In genomic region chrX:14353366-14353765, GRCm38 (mm10) we compare ENCODE assay signal across 25 mouse cellular contexts.
"Had no signal": no experiment of that assay in that cellular context is flagged by ENCODE, and none has a peak within 500 bp of the region (broad histone marks: within the 10 kb centered on the region; RNA-seq: fewer than 3 reads in every experiment).

No protein-coding gene starts in this region.

- H3K27ac ChIP-seq: gastrocnemius, adult 2 months; heart, embryonic 10.5 days; hindbrain, embryonic 13.5 days; hindbrain, embryonic 15.5 days; hindbrain, postnatal 0 days; limb, embryonic 12.5 days; liver, embryonic 13.5 days; liver, embryonic 15.5 days had no signal

- H3K9me3 ChIP-seq: heart, embryonic 10.5 days; heart, embryonic 12.5 days; hindbrain, embryonic 13.5 days; hindbrain, embryonic 15.5 days; limb, embryonic 12.5 days; liver, embryonic 13.5 days; liver, embryonic 15.5 days had no signal

- H3K27me3 ChIP-seq: heart, embryonic 12.5 days; hindbrain, embryonic 13.5 days; hindbrain, embryonic 15.5 days; limb, embryonic 12.5 days; liver, embryonic 13.5 days; liver, embryonic 15.5 days had no signal

- H3K4me1 ChIP-seq: heart, embryonic 10.5 days; heart, embryonic 12.5 days; hindbrain, embryonic 13.5 days; hindbrain, embryonic 15.5 days; limb, embryonic 12.5 days; liver, embryonic 13.5 days; liver, embryonic 15.5 days had no signal

- ATAC-seq: hindbrain, postnatal 0 days; intestine, embryonic 16.5 days had no signal

- H3K4me2 ChIP-seq: heart, embryonic 12.5 days; hindbrain, embryonic 13.5 days; hindbrain, embryonic 15.5 days; limb, embryonic 12.5 days; liver, embryonic 11.5 days; liver, embryonic 13.5 days; liver, embryonic 15.5 days had no signal

- DNase-seq: gastrocnemius, adult 2 months; gastrocnemius, postnatal 10 days; gastrocnemius, postnatal 25 days; heart, adult 18-20 months; heart, postnatal 10 days; heart, postnatal 4 days; kidney, adult 11 months; kidney, adult 2 months; kidney, adult 9 months; kidney, postnatal 14 days; kidney, postnatal 36 days; layer of hippocampus, adult 9-11 months; layer of hippocampus, postnatal 36 days; left cerebral cortex, postnatal 4 days; liver; liver, embryonic 13.5 days had no signal

- H3K4me3 ChIP-seq: gastrocnemius, adult 2 months; heart, embryonic 10.5 days; heart, embryonic 12.5 days; hindbrain, embryonic 13.5 days; hindbrain, embryonic 15.5 days; limb, embryonic 12.5 days; liver, embryonic 13.5 days; liver, embryonic 15.5 days had no signal

- H3K36me3 ChIP-seq: heart, embryonic 10.5 days; heart, embryonic 12.5 days; hindbrain, embryonic 13.5 days; hindbrain, embryonic 15.5 days; limb, embryonic 12.5 days; liver, embryonic 13.5 days; liver, embryonic 15.5 days had no signal

- H3K9ac ChIP-seq: heart, embryonic 12.5 days; hindbrain, embryonic 13.5 days; hindbrain, embryonic 15.5 days; limb, embryonic 12.5 days; liver, embryonic 13.5 days; liver, embryonic 15.5 days had no signal
